Comparison of ENCODE assay signal across 11 mouse cellular contexts in genomic region chr16:10867904-10868440, GRCm38 (mm10). TPM values are rescaled to one million over a fixed set of nuclear protein-coding genes. Genes with fewer than 3 reads are reported as not detected.
A peak's percentile ranks its signal among the peaks of the same experiment; 100 is the strongest.
DNase-seq lines count a peak whose midpoint lies in the region; ATAC-seq and TF ChIP-seq lines count a peak whose summit lies in the region.
"Had no signal": no experiment of that assay in that cellular context is flagged by ENCODE, and none has a peak within 500 bp of the region (broad histone marks: within the 10 kb centered on the region; RNA-seq: fewer than 3 reads in every experiment).

No protein-coding gene starts in this region.

- H3K9me3 ChIP-seq in hindbrain, embryonic 10.5 days: no peaks in the 10 kb centered on the region
- H3K9me3 ChIP-seq in hindbrain, embryonic 12.5 days (replicated peaks): no peaks in the 10 kb centered on the region
- H3K9me3 ChIP-seq in neural tube, embryonic 11.5 days (ENCODE audit: control insufficient read depth, low read length): no peaks in the 10 kb centered on the region

- H3K27me3 ChIP-seq in hindbrain, embryonic 10.5 days (ENCODE audit: insufficient read depth, poor library complexity, severe bottlenecking): no peaks in the 10 kb centered on the region
- H3K27me3 ChIP-seq in hindbrain, embryonic 12.5 days: no peaks in the 10 kb centered on the region
- no peaks in the 10 kb centered on the region for H3K27me3 ChIP-seq in neural tube, embryonic 11.5 days (ENCODE audit: control insufficient read depth, insufficient read depth, low read length)

- intact Hi-C loops in left cerebral cortex, adult 2 months (cut with DNase I): loop anchor here (5.0 kb wide), 1 partner anchor 296 kb away; no protein-coding TSS in a partner anchor

- WGBS in hindbrain, embryonic 10.5 days: 37% methylated on average over 11 of the region's 11 CpGs
- 37% methylated on average over 11 of the region's 11 CpGs for WGBS in hindbrain, embryonic 12.5 days
- 43% methylated on average over 11 of the region's 11 CpGs for WGBS in neural tube, embryonic 11.5 days

- TF ChIP-seq CTCF in left cerebral cortex, adult 2 months (IDR thresholded peaks at IDR 0.05): peak; percentile 99

- H3K4me2 ChIP-seq in hindbrain, embryonic 12.5 days (replicated peaks): no peak overlapping the region
- no peak overlapping the region for H3K4me2 ChIP-seq in neural tube, embryonic 11.5 days (ENCODE audit: low read depth)

- H3K9ac ChIP-seq in hindbrain, embryonic 12.5 days: no peak overlapping the region
- H3K9ac ChIP-seq in neural tube, embryonic 11.5 days (ENCODE audit: low read length): no peak overlapping the region

- H3K4me3 ChIP-seq in hindbrain, embryonic 10.5 days: no peak overlapping the region
- H3K4me3 ChIP-seq in hindbrain, embryonic 12.5 days: no peak overlapping the region
- no peak overlapping the region for H3K4me3 ChIP-seq in left cerebral cortex, adult 2 months
- no peak overlapping the region for H3K4me3 ChIP-seq in neural tube, embryonic 11.5 days (ENCODE audit: low read depth, low read length)

- no peak overlapping the region for H3K27ac ChIP-seq in hindbrain, embryonic 10.5 days
- no peak overlapping the region for H3K27ac ChIP-seq in hindbrain, embryonic 12.5 days
- H3K27ac ChIP-seq in left cerebral cortex, adult 2 months: no peak overlapping the region
- no peak overlapping the region for H3K27ac ChIP-seq in neural tube, embryonic 11.5 days (ENCODE audit: low read depth, low read length)

- ATAC-seq in hindbrain, embryonic 12.5 days (ENCODE audit: low FRiP score): no peak
- ATAC-seq in neural tube, embryonic 11.5 days (ENCODE audit: insufficient read depth, low FRiP score, low TSS enrichment): no peak

- peaks cover 14% of the 10 kb centered on the region for H3K4me1 ChIP-seq in hindbrain, embryonic 10.5 days (replicated peaks)
- 0 out of 2 replicates have a peak, but pooled peaks cover 3% of the 10 kb centered on the region for H3K4me1 ChIP-seq in hindbrain, embryonic 12.5 days
- H3K4me1 ChIP-seq in neural tube, embryonic 11.5 days (ENCODE audit: control insufficient read depth, insufficient read depth, low read length): no peaks in the 10 kb centered on the region

- no peaks in the 10 kb centered on the region for H3K36me3 ChIP-seq in hindbrain, embryonic 10.5 days
- no peaks in the 10 kb centered on the region for H3K36me3 ChIP-seq in hindbrain, embryonic 12.5 days
- H3K36me3 ChIP-seq in neural tube, embryonic 11.5 days (ENCODE audit: control insufficient read depth, insufficient read depth, low read length): no peaks in the 10 kb centered on the region

- peak; percentile 63 for DNase-seq in hindbrain, embryonic 10.5 days (ENCODE audit: low spot score)
- peak; percentile 50 to 58 for DNase-seq in CD8-positive naive resting alpha-beta T cell, adult 2 months (ENCODE audit: low read depth in 2 of 2, low spot score in 2 of 2)
- peak; percentile 52 for DNase-seq in brain, adult 2 months (ENCODE audit: low read depth, low spot score)
- DNase-seq in frontal cortex, postnatal 25 days (ENCODE audit: low spot score in 2 of 2): peak; percentile 61 to 62
- DNase-seq in left cerebral cortex, adult 2 months (ENCODE audit: extremely low spot score in 1 of 2, low spot score in 2 of 2): peak; percentile 46 to 65
- DNase-seq in neural tube, embryonic 11.5 days (ENCODE audit: low spot score): peak; percentile 65
- peak; percentile 74 for DNase-seq in thymus, postnatal 25 days

RNA-seq across cellular contexts. Expression of gene Rmi2, which starts 33.1 kb away (rescaled TPM):
- polyA plus RNA-seq in hindbrain, embryonic 10.5 days (2016; fragmentation: Nextera tagmentation; extraction: Ambion mirVana): 2.5 and 4.7 TPM in 2 replicates
- polyA plus RNA-seq in hindbrain, embryonic 12.5 days (2016; fragmentation: Nextera tagmentation; extraction: Ambion mirVana): 2.1 and 2.2 TPM in 2 replicates
- total RNA-seq in left cerebral cortex, adult 2 months (2021): under 1 TPM; 0.14 to 0.42 TPM
- polyA plus RNA-seq in neural tube, embryonic 11.5 days (2014; fragmentation: Nextera tagmentation; extraction: Ambion mirVana): 2.5 and 3.6 TPM in 2 replicates

RNA-seq across cellular contexts. Expression of gene Gm11172, which starts 55.3 kb away (rescaled TPM):
- polyA plus RNA-seq in hindbrain, embryonic 10.5 days (2016; fragmentation: Nextera tagmentation; extraction: Ambion mirVana): not detected in 2 replicates
- polyA plus RNA-seq in hindbrain, embryonic 12.5 days (2016; fragmentation: Nextera tagmentation; extraction: Ambion mirVana): not detected in 2 replicates
- not detected for total RNA-seq in left cerebral cortex, adult 2 months (2021)
- not detected in 2 replicates for polyA plus RNA-seq in neural tube, embryonic 11.5 days (2014; fragmentation: Nextera tagmentation; extraction: Ambion mirVana)
- total RNA-seq: left cerebral cortex, postnatal 10 days had no signal
- polyA plus RNA-seq: embryonic facial prominence, embryonic 14.5 days; stomach, embryonic 16.5 days had no signal
